Mouse (Mus musculus) heart, embryonic 14.5 days (tissue): ENCODE measurements around the gene Capn10. TPM values are rescaled to one million over a fixed set of nuclear protein-coding genes. Genes with fewer than 3 reads are reported as not detected.

Source experiments
- ATAC-seq: fragments of 200-750 bp; cut with Nextera tagmentation; 2 replicates; pipeline ENCODE4 v1.8.0; 2017; ENCODE audit warnings: low read depth, moderate TSS enrichment; ENCODE audit not compliant: insufficient number of reproducible peaks, insufficient read depth, low FRiP score
- H3K27ac ChIP-seq, 2 experiments: fragments of 200-500 bp in 1 of 2; fragments of 300-500 bp in 1 of 2; sonication (generic) in 1 of 2; replicated peaks in 1 of 2; 2 replicates each; pipeline ENCODE4 v1.5.1; 2012 to 2014; ENCODE audit warnings: low read depth in 2 of 2, low read length in 2 of 2, control low read depth in 1 of 2, mild to moderate bottlenecking in 1 of 2, mixed read lengths in 1 of 2; ENCODE audit not compliant: control insufficient read depth in 1 of 2, insufficient read depth in 1 of 2
- H3K27me3 ChIP-seq: fragments of 300-500 bp; sonication (generic); 2 replicates; pipeline ENCODE4 v1.6.1; 2014; ENCODE audit warnings: mild to moderate bottlenecking, low read length, control low read depth; ENCODE audit not compliant: control insufficient read depth, insufficient read depth
- H3K36me3 ChIP-seq: fragments of 300-500 bp; sonication (generic); 2 replicates; pipeline ENCODE4 v1.6.1; 2014; ENCODE audit warnings: mild to moderate bottlenecking, control low read depth, low read length, mixed read lengths; ENCODE audit not compliant: control insufficient read depth, insufficient read depth
- H3K4me1 ChIP-seq, 2 experiments: fragments of 200-500 bp in 1 of 2; fragments of 300-500 bp in 1 of 2; sonication (generic) in 1 of 2; 2 replicates each; pipeline ENCODE4 v1.6.1; 2012 to 2014; ENCODE audit warnings: low read length in 2 of 2, control low read depth in 1 of 2, mixed read lengths in 1 of 2; ENCODE audit not compliant: control insufficient read depth in 2 of 2, insufficient read depth in 2 of 2
- H3K4me2 ChIP-seq: fragments of 300-500 bp; sonication (generic); 2 replicates; pipeline ENCODE4 v1.6.1; 2014; ENCODE audit warnings: mild to moderate bottlenecking, low read length
- H3K4me3 ChIP-seq, 2 experiments: fragments of 200-500 bp in 1 of 2; fragments of 300-500 bp in 1 of 2; sonication (generic) in 1 of 2; 2 replicates each; pipeline ENCODE4 v1.5.1; 2012 to 2014; ENCODE audit warnings: low read length in 2 of 2, mild to moderate bottlenecking in 2 of 2, control low read depth in 1 of 2, low read depth in 1 of 2, moderate library complexity in 1 of 2; ENCODE audit not compliant: control insufficient read depth in 1 of 2, insufficient read depth in 1 of 2
- H3K9ac ChIP-seq: fragments of 300-500 bp; sonication (generic); 2 replicates; pipeline ENCODE4 v1.6.1; 2014; ENCODE audit warnings: mild to moderate bottlenecking, low read length
- H3K9me3 ChIP-seq: fragments of 300-500 bp; sonication (generic); 2 replicates; pipeline ENCODE4 v1.6.1; 2016; ENCODE audit warnings: low read length, control low read depth; ENCODE audit not compliant: control insufficient read depth
- WGBS: fragments of 180-500 bp; shearing (Covaris S2); extraction: QIAGEN DNeasy Blood & Tissue Kit; methylation state at CpG from one replicate; pipeline ENCODE4 v1.1.7; 2014; 5-methylcytosine and 5-hydroxymethylcytosine counted together
- polyA plus RNA-seq: library from polyadenylated mRNA; unstranded; fragments of >200 nt; fragmentation: Nextera tagmentation; extraction: Ambion mirVana; gene quantifications from 2 replicates; pipeline ENCODE4 v1.2.1, GENCODE M21; 2014

Capn10 gene
- polyA plus RNA-seq, 1 experiment from 2014 or later = 15.7 TPM

DNA sequence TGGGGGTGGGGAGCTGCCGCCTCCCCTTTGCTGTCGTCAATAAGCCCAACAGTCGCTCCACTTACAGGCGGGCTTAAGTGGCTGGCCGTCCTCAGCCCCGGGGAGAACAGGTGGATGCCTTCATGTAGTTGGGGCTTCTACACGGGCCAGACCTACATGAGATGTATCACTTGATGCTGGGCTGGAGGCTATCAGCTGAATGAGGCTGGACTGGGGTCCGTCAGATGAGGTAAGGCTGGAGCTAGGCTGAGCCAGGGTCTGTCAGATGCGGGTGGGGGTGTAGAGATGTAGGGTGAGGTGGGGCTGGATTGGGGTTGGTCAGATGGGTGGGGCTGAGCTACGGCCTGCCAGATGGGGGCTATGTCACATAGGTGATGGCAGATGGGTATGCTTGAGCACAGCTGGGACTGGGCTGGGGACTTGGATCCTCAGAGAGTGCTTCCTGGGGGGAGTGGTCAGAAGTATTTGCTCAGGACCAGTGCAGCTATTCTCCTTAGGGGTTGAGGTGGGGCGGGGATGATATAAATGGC lies 45.0 kb downstream of the Capn10 start:
- Histone ChIP-seq H3K4me1 (peaks cover 22 to 31% of the 10 kb centered on the region in 2 experiments), H3K4me2 (peak overlapping the region; percentile 41), H3K9ac (peak overlapping the region; percentile 21; the same call in 1 of the 2 replicates), H3K27ac (no peak overlapping the region), H3K27me3 (no peaks in the 10 kb centered on the region), H3K36me3 (no peaks in the 10 kb centered on the region), H3K4me3 (no peak overlapping the region), H3K9me3 (no peaks in the 10 kb centered on the region)
- no peak for ATAC-seq
- 19% methylated on average over 11 of the region's 11 CpGs for WGBS

DNA sequence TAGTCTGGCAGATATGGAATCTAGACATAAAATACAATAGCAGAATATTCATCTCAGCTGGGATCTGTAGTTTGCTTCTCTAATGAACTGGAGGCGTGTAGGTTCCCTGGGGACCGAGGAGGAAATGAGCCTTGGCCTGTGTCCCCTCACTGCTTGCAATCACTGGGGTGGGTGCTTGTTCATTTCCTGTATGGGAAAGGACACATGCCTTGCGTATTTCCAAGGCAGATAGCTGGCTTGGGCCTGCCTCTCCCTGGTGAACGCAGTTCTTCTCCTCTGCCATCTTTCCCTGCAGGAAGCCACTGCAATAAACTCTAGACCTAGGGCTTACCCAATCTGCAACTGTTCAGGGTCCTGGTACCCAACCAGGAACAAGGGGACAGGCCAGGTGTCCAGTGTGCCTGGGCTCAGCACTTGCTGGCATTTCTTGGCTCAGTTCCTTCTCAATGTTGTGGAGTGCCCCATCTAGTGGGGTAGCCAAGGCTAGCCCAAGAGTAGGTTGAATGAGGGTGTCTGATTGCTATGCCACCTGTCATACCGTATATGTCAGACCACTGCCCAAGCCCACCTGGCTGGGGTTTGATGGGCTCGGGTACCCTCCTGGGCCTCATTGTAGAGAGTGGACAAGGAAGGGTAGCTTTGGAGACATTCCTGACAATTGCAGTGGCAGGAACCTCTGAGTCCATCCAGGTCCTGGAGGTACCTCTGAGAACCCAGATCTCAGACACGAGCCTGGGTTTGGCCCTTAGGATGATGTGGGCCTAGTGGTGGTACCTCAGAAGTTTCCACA lies 47.1 kb downstream of the Capn10 start:
- H3K27me3 ChIP-seq = no peaks in the 10 kb centered on the region
- no peak overlapping the region for H3K4me3 ChIP-seq
- H3K4me1 ChIP-seq = peaks cover 16 to 23% of the 10 kb centered on the region in 2 experiments
- H3K27ac ChIP-seq = no peak overlapping the region
- H3K4me2 ChIP-seq = no peak overlapping the region
- H3K9me3 ChIP-seq = no peaks in the 10 kb centered on the region
- H3K9ac ChIP-seq = no peak overlapping the region
- no peaks in the 10 kb centered on the region for H3K36me3 ChIP-seq
- no peak for ATAC-seq
- whole genome bisulfite sequencing = 66% methylated on average over 7 of the region's 7 CpGs

DNA sequence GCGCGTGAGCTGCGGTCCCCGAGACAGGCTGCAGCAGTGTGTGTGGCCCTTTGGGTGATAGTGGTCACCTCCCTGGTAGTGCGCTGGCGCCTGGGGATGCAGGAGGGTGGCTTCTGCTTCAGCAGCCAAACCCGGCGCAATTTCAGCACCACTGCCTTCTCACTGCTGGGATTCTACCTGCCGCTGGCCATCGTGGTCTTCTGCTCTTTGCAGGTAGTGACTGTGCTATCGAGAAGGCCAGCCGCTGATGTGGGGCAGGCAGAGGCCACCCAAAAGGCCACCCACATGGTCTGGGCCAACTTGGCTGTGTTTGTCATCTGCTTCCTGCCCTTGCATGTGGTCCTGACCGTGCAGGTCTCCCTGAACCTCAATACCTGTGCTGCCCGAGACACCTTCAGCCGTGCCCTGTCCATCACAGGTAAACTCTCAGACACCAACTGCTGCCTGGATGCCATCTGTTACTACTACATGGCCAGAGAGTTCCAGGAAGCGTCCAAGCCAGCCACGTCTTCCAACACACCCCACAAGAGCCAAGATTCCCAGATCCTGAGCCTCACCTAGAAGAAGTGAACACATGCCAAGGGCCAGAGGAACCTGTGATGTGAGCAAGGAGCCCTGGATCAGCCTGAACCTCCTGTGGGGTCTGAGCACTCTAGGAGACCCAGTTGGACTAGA lies 48.9 kb downstream of the Capn10 start:
- Histone ChIP-seq H3K4me2 (no peak overlapping the region), H3K36me3 (no peaks in the 10 kb centered on the region), H3K4me3 (no peak overlapping the region), H3K9me3 (no peaks in the 10 kb centered on the region), H3K4me1 (peaks cover 12 to 18% of the 10 kb centered on the region in 2 experiments), H3K9ac (no peak overlapping the region), H3K27me3 (no peaks in the 10 kb centered on the region), H3K27ac (no peak overlapping the region)
- no peak for ATAC-seq
- 92% methylated on average over 17 of the region's 17 CpGs for WGBS

GRCm38 (mm10) chr1:92984999-92985398 lies 50.8 kb downstream of the Capn10 start:
- Histone ChIP-seq H3K4me3 (no peak overlapping the region), H3K36me3 (no peaks in the 10 kb centered on the region), H3K9ac (no peak overlapping the region), H3K27ac (no peak overlapping the region), H3K27me3 (no peaks in the 10 kb centered on the region), H3K9me3 (no peaks in the 10 kb centered on the region), H3K4me1 (0 out of 4 replicates have a peak, but pooled peaks cover 0 to 4% of the 10 kb centered on the region in 2 experiments), H3K4me2 (no peak overlapping the region)
- WGBS = 78% methylated on average over 5 of the region's 5 CpGs
- ATAC-seq = no peak

DNA sequence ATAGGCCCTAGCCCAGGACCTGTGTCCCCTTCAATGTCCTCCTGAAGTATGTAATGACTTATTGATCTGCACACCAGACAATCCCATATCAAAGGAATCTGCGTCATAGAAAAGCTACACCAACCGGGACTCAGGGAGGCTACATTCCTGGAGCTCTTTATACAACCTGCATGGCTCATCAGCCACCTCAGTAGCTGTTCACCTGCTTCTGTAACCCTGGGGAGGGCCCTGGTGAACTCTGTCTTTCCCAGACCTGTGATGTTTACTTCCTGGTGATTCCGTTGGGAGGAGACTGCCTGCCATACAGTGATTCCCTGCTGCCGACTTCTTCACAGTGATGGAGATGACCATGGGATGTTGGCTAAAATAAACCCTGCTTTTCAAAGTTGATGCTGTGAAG lies 54.7 kb downstream of the Capn10 start:
- ATAC-seq = no peak
- Histone ChIP-seq H3K4me1 (no peaks in the 10 kb centered on the region), H3K4me2 (no peak overlapping the region), H3K36me3 (no peaks in the 10 kb centered on the region), H3K9ac (no peak overlapping the region), H3K27me3 (no peaks in the 10 kb centered on the region), H3K9me3 (no peaks in the 10 kb centered on the region), H3K27ac (no peak overlapping the region), H3K4me3 (no peak overlapping the region)
- WGBS = 69% methylated on average over 4 of the region's 4 CpGs

DNA sequence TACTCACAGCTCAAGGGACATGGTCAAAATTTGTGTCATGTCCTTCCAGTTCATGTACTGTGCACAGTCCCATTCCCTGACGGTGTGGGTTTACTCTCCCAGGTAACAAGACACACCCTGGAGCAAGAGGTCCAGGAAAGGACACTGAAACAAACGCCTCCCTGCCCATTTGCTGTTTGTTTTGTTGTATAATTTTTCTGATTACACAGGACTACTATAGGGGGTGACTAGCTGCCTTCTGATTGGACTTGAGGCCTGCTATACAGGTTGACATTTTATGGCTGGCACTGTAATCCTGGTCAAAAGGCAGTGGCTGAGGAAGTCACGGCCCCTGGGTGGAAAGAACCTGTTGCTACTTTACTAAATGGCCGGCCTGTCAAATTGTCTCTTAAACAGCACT lies 55.7 kb downstream of the Capn10 start:
- Histone ChIP-seq H3K9me3 (no peaks in the 10 kb centered on the region), H3K9ac (no peak overlapping the region), H3K4me3 (no peak overlapping the region), H3K4me1 (no peaks in the 10 kb centered on the region), H3K27me3 (no peaks in the 10 kb centered on the region), H3K4me2 (no peak overlapping the region), H3K36me3 (no peaks in the 10 kb centered on the region), H3K27ac (no peak overlapping the region)
- ATAC-seq = no peak
- 54% methylated on average over 4 of the region's 4 CpGs for WGBS

- H3K9ac ChIP-seq = no peak overlapping the region
- no peak overlapping the region for H3K27ac ChIP-seq
- 81% methylated on average over 6 of the region's 6 CpGs for WGBS
- no peaks in the 10 kb centered on the region for H3K4me1 ChIP-seq
- ATAC-seq = no peak
- H3K36me3 ChIP-seq = no peaks in the 10 kb centered on the region
- no peak overlapping the region for H3K4me3 ChIP-seq
- no peaks in the 10 kb centered on the region for H3K27me3 ChIP-seq
- H3K9me3 ChIP-seq = no peaks in the 10 kb centered on the region
- H3K4me2 ChIP-seq = no peak overlapping the region
Measured at GRCm38 (mm10) chr1:92992214-92992855, 58.2 kb downstream of the Capn10 start.
